Mouse (Mus musculus) lung, embryonic 14.5 days (tissue): ENCODE measurements at regions not wholly inside any gene's neighbourhood (a gene's known extent, or its start where the extent isn't known, plus 50 kb on each side); places are given as distances from the start of the nearest gene placed in this dataset.

Experiments used
- ATAC-seq: fragments of 200-750 bp; cut with Nextera tagmentation; 2 replicates; pipeline ENCODE4 v1.8.0; 2017; ENCODE audit warnings: mild to moderate bottlenecking, moderate TSS enrichment, moderate library complexity; ENCODE audit not compliant: insufficient read depth
- DNase-seq: peaks from one replicate; pipeline ENCODE4 v3.0.0-alpha.2; 2015
- H3K27ac ChIP-seq: fragments of 300-500 bp; sonication (generic); 2 replicates; pipeline ENCODE4 v1.5.1; 2014; ENCODE audit warnings: low read depth, mild to moderate bottlenecking, moderate library complexity
- H3K27me3 ChIP-seq: fragments of 300-500 bp; sonication (generic); 2 replicates; pipeline ENCODE4 v1.6.1; 2014; ENCODE audit warnings: low read length, control low read depth; ENCODE audit not compliant: insufficient read depth
- H3K36me3 ChIP-seq: fragments of 300-500 bp; sonication (generic); 2 replicates; pipeline ENCODE4 v1.6.1; 2014; ENCODE audit warnings: control low read depth; ENCODE audit not compliant: insufficient read depth
- H3K4me1 ChIP-seq: fragments of 300-500 bp; sonication (generic); 2 replicates; pipeline ENCODE4 v1.6.1; 2014; ENCODE audit warnings: antibody characterized with exemption, control low read depth; ENCODE audit not compliant: insufficient read depth
- H3K4me2 ChIP-seq: fragments of 300-500 bp; sonication (generic); 2 replicates; pipeline ENCODE4 v1.6.1; 2014; ENCODE audit warnings: mild to moderate bottlenecking
- H3K4me3 ChIP-seq: fragments of 300-500 bp; sonication (generic); 2 replicates; pipeline ENCODE4 v1.5.1; 2014; ENCODE audit warnings: low read depth, low read length
- H3K9ac ChIP-seq: fragments of 300-500 bp; sonication (generic); 2 replicates; pipeline ENCODE4 v1.6.1; 2014
- H3K9me3 ChIP-seq: fragments of 300-500 bp; sonication (generic); 2 replicates; pipeline ENCODE4 v1.6.1; 2016; ENCODE audit warnings: low read depth, low read length, control low read depth
- CTCF ChIP-seq: IDR thresholded peaks from 2 replicates; pipeline ENCODE4 v1.5.1; 2016; ENCODE audit warnings: antibody characterized with exemption, low read depth
- WGBS: fragments of 180-500 bp; shearing (Covaris S2); extraction: QIAGEN DNeasy Blood & Tissue Kit; methylation state at CpG from one replicate; pipeline ENCODE4 v1.1.7; 2014; 5-methylcytosine and 5-hydroxymethylcytosine counted together

- DNase-seq (peak; percentile 65), ATAC-seq (peak; percentile 35; the same call in 1 of the 2 replicates)
- peaks cover 2% of the 10 kb centered on the region; the same call in 1 of the 2 replicates for H3K4me1 ChIP-seq
- no peak overlapping the region for H3K27ac ChIP-seq
- H3K4me2 ChIP-seq, result no peak overlapping the region
- 46% methylated on average over 4 of the region's 4 CpGs for WGBS
- H3K9me3 ChIP-seq, result no peaks in the 10 kb centered on the region
- H3K27me3 ChIP-seq, result no peaks in the 10 kb centered on the region
- H3K9ac ChIP-seq, result no peak overlapping the region
- no peak overlapping the region for H3K4me3 ChIP-seq
- TF ChIP-seq CTCF, result no peak
- H3K36me3 ChIP-seq, result no peaks in the 10 kb centered on the region
Measured at GRCm38 (mm10) chr14:104208855-104209254, 258.9 kb downstream of the Pou4f1 start.

- H3K9ac ChIP-seq, result no peak overlapping the region
- TF ChIP-seq CTCF, result no peak
- no peak overlapping the region for H3K4me3 ChIP-seq
- DNase-seq, result peak; percentile 11
- ATAC-seq, result peak; percentile 22; the same call in 1 of the 2 replicates
- no peak overlapping the region for H3K27ac ChIP-seq
- WGBS, result 52% methylated on average over 7 of the region's 7 CpGs
- no peaks in the 10 kb centered on the region for H3K9me3 ChIP-seq
- no peaks in the 10 kb centered on the region for H3K36me3 ChIP-seq
- no peak overlapping the region for H3K4me2 ChIP-seq
- peaks cover 2% of the 10 kb centered on the region; the same call in 1 of the 2 replicates for H3K4me1 ChIP-seq
- H3K27me3 ChIP-seq, result no peaks in the 10 kb centered on the region
Measured at GRCm38 (mm10) chr14:104208040-104208816, 259.6 kb downstream of the Pou4f1 start.

- Histone ChIP-seq H3K27me3 (no peaks in the 10 kb centered on the region), H3K4me2 (no peak overlapping the region), H3K36me3 (no peaks in the 10 kb centered on the region), H3K4me3 (no peak overlapping the region), H3K4me1 (peaks cover 2% of the 10 kb centered on the region; the same call in 1 of the 2 replicates), H3K9me3 (no peaks in the 10 kb centered on the region), H3K9ac (no peak overlapping the region), H3K27ac (no peak overlapping the region)
- WGBS, result 27% methylated on average over 2 of the region's 2 CpGs
- TF ChIP-seq CTCF, result no peak
- DNase-seq (peak; percentile 8), ATAC-seq (no peak)
Measured at GRCm38 (mm10) chr14:104206602-104207001, 261.2 kb downstream of the Pou4f1 start.

- H3K4me2 ChIP-seq, result no peak overlapping the region
- peak; percentile 62 for DNase-seq
- H3K9ac ChIP-seq, result no peak overlapping the region
- H3K9me3 ChIP-seq, result no peaks in the 10 kb centered on the region
- H3K4me1 ChIP-seq, result no peaks in the 10 kb centered on the region
- H3K36me3 ChIP-seq, result no peaks in the 10 kb centered on the region
- no peaks in the 10 kb centered on the region for H3K27me3 ChIP-seq
- no peak overlapping the region for H3K4me3 ChIP-seq
- TF ChIP-seq CTCF, result peak; percentile 54
- WGBS, result 58% methylated on average over 17 of the region's 17 CpGs
- ATAC-seq, result peak; percentile 31; the same call in 1 of the 2 replicates
- no peak overlapping the region for H3K27ac ChIP-seq
Measured at GRCm38 (mm10) chr14:104203239-104203986, 264.4 kb downstream of the Pou4f1 start.

- WGBS, result 45% methylated on average over 11 of the region's 11 CpGs
- H3K9ac ChIP-seq, result no peak overlapping the region
- H3K4me2 ChIP-seq, result no peak overlapping the region
- no peak for TF ChIP-seq CTCF
- H3K36me3 ChIP-seq, result no peaks in the 10 kb centered on the region
- no peak for DNase-seq
- ATAC-seq, result peak; percentile 47; the same call in 1 of the 2 replicates
- H3K9me3 ChIP-seq, result no peaks in the 10 kb centered on the region
- no peaks in the 10 kb centered on the region for H3K4me1 ChIP-seq
- no peaks in the 10 kb centered on the region for H3K27me3 ChIP-seq
- H3K27ac ChIP-seq, result no peak overlapping the region
- no peak overlapping the region for H3K4me3 ChIP-seq
Measured at GRCm38 (mm10) chr14:104193198-104193597, 274.6 kb downstream of the Pou4f1 start.

GRCm38 (mm10) chr14:104175122-104175521 lies 292.7 kb downstream of the Pou4f1 start:
- Histone ChIP-seq H3K4me3 (no peak overlapping the region), H3K27me3 (no peaks in the 10 kb centered on the region), H3K27ac (no peak overlapping the region), H3K4me1 (no peaks in the 10 kb centered on the region), H3K4me2 (no peak overlapping the region), H3K9ac (no peak overlapping the region), H3K36me3 (no peaks in the 10 kb centered on the region), H3K9me3 (no peaks in the 10 kb centered on the region)
- TF ChIP-seq CTCF, result no peak
- DNase-seq (no peak), ATAC-seq (no peak)

- Histone ChIP-seq H3K36me3 (no peaks in the 10 kb centered on the region), H3K27ac (no peak overlapping the region), H3K4me3 (no peak overlapping the region), H3K9ac (no peak overlapping the region), H3K4me1 (no peaks in the 10 kb centered on the region), H3K9me3 (no peaks in the 10 kb centered on the region), H3K4me2 (no peak overlapping the region), H3K27me3 (no peaks in the 10 kb centered on the region)
- ATAC-seq (no peak), DNase-seq (peak; percentile 74)
- WGBS, result 55% methylated on average over 5 of the region's 5 CpGs
- peak; percentile 61 for TF ChIP-seq CTCF
Measured at GRCm38 (mm10) chr14:104146841-104147240, 302.6 kb upstream of the Ednrb start.
